Mouse (Mus musculus): ENCODE measurements around the gene Tcp11l1. TPM values are rescaled to one million over a fixed set of nuclear protein-coding genes. Genes with fewer than 3 reads are reported as not detected.

Gene Tcp11l1
- 10 to 100 TPM; 35.6 to 37.9 TPM for total RNA-seq (2021)
- long read RNA-seq, experiment 1, full-length matches to known transcripts, result 1 of 9 reads
- long read RNA-seq, experiment 1, partial matches to known transcripts, result 0 of 9 reads
- long read RNA-seq, experiment 1, other reads (novel, unspliced or antisense), result 8 of 9 reads
- long read RNA-seq, experiment 2, full-length matches to known transcripts, result 7 of 15 reads
- long read RNA-seq, experiment 2, partial matches to known transcripts, result 0 of 15 reads
- long read RNA-seq, experiment 2, other reads (novel, unspliced or antisense), result 8 of 15 reads

DNA sequence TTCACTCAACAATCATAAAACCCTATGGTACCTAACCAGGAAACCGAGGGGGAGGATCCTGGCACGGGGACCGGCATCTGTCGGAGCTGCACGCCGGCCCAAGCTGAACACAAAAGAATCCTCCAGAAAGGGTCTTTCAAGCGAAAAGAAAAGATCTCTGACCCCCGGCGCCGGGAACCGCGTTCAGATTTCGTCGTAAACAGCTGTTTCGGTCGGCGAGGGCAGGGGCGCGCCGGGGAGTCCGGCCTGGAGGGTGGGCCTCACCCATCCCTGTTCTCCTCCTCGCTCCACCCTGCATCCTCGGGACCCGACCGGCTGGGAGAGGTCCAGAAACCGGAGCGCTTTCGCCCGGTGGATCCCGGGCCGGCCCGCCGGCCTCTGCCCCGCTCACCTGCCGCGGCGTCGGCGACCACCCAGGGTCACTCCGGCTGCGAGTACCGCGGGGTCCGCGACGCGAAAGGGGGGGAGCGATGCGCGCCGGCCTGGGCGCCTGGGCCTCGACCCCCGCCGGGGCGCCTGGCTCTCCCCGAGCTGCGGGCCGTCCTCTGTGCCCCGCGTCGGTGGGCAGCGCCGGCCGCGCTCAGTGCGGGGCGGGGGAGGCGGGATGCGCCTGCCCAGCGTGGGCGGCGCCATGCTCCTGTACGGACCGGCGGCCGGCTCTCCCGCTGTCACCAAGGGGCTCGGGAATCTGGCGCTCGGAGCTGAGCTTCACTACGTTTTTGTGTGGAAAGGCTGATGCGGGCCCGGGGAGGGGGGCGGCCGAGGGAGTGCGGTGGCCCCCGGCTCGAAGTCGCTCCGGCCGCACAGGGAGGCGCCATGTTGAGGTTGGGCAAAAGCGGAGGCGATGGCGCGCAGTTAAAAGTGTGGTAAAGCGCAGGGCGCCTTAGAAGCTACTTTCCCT, at the start of gene Tcp11l1:
Tcp11l1 (minus strand) TSS at position 585 of the 901 bp plus-strand sequence.
- peak within 1 kb of the TSS; percentile 97 for H3K27ac ChIP-seq
- no peak for TF ChIP-seq CTCF (conservative IDR thresholded peaks at IDR 0.05)
- H3K4me3 ChIP-seq, result peak within 1 kb of the TSS; percentile 94
- DNase-seq (ENCODE audit: low spot score in 2 of 2), result peak in 1 of 2 experiments; percentile 54

DNA sequence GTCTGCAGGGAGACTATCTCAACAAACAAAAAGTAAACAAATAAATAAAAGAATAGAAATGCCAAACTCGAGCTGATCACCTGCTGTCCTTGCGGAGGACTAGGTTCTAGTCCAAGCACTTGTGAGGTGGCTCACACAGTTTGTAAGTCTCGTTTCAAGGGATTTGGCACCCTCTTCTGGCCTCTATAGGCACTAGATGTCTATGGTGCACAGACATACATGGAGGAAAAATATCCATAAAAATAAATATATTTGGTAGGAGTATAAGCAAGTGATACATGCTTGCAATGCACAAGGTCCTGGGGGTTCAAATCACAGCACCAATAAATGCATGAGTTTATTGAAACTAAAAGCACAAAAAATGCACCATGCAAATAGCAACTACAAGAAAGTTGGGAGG, 38.6 kb upstream of the Tcp11l1 start:
- DNase-seq (ENCODE audit: low spot score in 2 of 2), result no peak
- Histone ChIP-seq H3K4me3 (no peak overlapping the region), H3K27ac (no peak overlapping the region)
- TF ChIP-seq CTCF (conservative IDR thresholded peaks at IDR 0.05), result peak; percentile 70

DNA sequence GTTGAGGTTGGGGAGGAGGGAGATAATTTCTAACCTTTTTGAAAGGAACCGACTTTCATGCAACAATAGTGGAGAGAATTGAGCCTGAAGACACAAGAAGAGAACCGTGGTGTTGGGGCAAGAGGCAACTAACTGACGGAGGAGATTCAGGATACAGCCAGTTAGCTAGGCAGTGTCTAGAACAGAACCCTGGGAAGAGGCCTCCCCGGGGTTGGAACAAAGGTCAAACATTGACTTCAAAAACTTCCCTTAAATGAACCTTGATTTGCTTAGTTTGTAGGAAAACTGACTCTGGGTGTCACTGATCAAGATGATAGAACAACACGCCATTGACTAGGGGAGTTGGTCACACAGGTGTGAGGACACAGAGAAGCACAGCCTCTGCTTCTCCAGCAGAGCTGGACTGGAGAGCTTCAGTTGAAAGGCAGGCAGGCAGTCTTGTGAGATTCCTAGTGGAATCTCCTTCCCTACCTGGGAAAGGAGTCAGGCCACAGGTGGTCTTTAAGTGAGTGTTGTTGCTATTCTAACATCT, 36.7 kb upstream of the Tcp11l1 start:
- H3K27ac ChIP-seq, result no peak overlapping the region
- H3K4me3 ChIP-seq, result no peak overlapping the region
- DNase-seq (ENCODE audit: low spot score in 2 of 2), result no peak
- no peak for TF ChIP-seq CTCF (conservative IDR thresholded peaks at IDR 0.05)

DNA sequence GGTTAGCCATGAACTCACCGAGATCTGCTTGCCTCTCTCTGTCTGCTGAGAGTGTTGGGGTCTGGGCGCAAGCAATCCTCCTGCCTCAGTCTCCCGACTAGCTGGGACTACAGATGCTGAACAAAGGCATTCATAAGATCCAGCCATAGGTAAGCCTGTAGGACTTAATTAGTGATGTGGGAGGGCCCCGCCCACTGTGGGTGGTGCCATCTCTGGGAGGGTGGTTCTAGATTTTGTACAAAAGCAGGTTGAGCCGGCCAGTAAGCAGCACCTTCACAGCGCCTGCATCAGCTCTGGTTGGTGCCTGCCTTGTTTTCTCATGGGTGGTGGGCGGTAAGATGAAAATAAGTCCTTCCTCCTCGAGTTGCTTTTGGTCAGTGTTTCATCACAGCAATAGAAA, 34.3 kb upstream of the Tcp11l1 start:
- no peak for DNase-seq (ENCODE audit: low spot score in 2 of 2)
- Histone ChIP-seq H3K27ac (no peak overlapping the region), H3K4me3 (no peak overlapping the region)
- no peak for TF ChIP-seq CTCF (conservative IDR thresholded peaks at IDR 0.05)

DNA sequence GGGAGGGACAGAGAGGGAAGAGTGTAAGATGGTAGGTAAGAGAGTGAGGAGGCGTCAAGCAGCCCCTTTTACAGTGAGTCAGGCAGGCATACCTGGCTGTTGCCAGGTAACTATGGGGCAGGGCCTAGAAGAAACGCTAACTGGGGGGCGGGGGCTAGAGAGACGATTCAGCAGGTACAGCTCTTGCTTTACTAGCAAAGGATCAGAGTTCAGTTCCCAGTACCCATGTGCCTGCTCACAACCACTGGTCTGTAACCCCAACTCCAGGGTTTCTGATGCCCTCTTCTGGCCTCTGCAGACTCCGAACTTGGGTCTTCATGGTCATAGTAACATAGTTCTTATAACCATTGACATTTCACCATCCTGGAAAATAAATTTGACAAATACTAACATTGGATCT, 32.0 kb upstream of the Tcp11l1 start:
- DNase-seq (ENCODE audit: low spot score in 2 of 2), result no peak
- Histone ChIP-seq H3K27ac (no peak overlapping the region), H3K4me3 (no peak overlapping the region)
- peak; percentile 19; the same call in 1 of the 2 replicates for TF ChIP-seq CTCF (conservative IDR thresholded peaks at IDR 0.05)

DNA sequence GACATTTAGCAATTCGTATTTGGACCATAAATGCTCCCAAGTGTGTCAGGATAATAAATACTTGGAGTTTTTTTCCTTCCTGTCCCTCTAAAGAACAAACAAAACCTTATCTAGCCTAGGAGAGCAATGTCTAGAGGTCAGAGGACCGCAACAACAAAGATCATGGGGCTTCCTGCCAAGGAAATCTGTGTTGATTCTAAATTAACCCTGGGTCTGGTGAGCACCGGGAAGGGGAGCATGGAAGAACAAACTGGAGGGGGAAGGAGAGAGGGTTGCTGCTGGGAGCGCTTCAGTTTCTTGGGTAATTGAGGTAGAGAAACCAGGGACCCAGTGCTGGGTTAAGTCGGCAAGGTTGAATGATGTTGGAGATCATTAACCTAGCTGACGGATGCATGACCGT, 31.2 kb upstream of the Tcp11l1 start:
- no peak for TF ChIP-seq CTCF (conservative IDR thresholded peaks at IDR 0.05)
- H3K27ac ChIP-seq, result no peak overlapping the region
- DNase-seq (ENCODE audit: low spot score in 2 of 2), result no peak
- peak overlapping the region; percentile 61 for H3K4me3 ChIP-seq

DNA sequence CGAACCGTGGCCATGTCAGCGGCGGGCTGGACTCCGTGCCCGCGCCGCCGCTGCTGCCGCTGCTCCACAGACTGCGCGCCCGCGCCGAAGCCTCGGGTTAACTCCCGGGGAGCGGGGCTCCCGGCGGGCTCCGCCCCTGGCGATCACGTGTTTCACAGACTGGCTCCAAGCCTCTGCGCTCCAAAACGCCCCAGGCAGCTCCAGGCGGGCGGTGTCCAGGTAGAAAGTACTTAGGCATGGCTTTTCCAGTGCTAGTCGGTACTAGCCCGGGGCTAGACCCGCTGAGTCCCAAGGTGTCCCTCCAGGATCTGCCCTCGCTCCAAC, 30.7 kb upstream of the Tcp11l1 start, which contains the start of gene Depdc7:
Depdc7 (minus strand) TSS at position 138 of the 324 bp plus-strand sequence.
- no peak for TF ChIP-seq CTCF (conservative IDR thresholded peaks at IDR 0.05)

DNA sequence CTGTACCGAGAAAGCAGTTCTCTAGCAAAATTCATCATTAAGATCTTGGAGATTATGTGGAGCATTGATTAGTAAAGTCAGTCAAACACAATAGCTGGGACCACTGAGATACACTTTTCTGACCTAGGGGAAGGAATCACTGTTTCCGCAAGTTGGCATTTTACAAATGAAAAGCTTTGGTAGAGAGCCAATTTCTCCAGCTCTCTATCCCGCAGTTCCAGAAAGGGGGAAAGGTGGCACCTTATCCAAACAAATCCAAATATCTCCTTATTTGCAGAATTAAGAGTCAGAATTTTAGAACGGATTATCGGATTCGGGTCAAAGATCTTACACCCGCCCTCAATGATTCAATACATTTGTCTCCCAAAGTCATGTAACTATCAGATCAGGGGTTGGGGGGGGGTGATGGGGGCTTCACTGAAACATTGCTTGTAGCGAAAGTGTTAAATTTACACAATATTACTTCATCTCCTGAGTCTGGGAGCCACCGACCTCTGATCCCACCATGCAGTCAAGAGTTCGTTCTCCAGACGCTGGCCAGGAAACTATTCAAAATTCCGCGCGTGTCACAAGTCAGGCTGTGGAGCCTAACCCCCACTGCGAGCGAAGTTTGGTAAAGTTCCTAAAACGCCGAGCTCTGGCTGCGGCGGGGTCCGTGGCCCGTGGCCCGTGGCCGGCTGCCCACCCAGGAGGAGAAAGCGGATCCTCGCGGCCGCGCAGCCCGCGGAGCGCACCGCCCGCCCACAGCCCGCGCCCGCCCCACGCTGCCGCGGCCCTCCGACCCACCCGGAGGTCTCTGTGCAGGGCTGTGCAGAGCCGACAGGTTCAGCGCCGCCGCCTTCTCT, 30.1 kb upstream of the Tcp11l1 start:
- H3K27ac ChIP-seq, result peak overlapping the region; percentile 52; the same call in 1 of the 2 replicates
- DNase-seq (ENCODE audit: low spot score in 2 of 2), result no peak
- no peak for TF ChIP-seq CTCF (conservative IDR thresholded peaks at IDR 0.05)
- H3K4me3 ChIP-seq, result peak overlapping the region; percentile 61

More for the DNA sequence above, 30.7 kb upstream of the Tcp11l1 start, which contains the start of gene Depdc7:
- DNase-seq (ENCODE audit: low spot score in 2 of 2), result peak; percentile 80 to 82
- peak within 1 kb of the TSS; percentile 52; the same call in 1 of the 2 replicates for H3K27ac ChIP-seq
- H3K4me3 ChIP-seq, result peak within 1 kb of the TSS; percentile 61

DNA sequence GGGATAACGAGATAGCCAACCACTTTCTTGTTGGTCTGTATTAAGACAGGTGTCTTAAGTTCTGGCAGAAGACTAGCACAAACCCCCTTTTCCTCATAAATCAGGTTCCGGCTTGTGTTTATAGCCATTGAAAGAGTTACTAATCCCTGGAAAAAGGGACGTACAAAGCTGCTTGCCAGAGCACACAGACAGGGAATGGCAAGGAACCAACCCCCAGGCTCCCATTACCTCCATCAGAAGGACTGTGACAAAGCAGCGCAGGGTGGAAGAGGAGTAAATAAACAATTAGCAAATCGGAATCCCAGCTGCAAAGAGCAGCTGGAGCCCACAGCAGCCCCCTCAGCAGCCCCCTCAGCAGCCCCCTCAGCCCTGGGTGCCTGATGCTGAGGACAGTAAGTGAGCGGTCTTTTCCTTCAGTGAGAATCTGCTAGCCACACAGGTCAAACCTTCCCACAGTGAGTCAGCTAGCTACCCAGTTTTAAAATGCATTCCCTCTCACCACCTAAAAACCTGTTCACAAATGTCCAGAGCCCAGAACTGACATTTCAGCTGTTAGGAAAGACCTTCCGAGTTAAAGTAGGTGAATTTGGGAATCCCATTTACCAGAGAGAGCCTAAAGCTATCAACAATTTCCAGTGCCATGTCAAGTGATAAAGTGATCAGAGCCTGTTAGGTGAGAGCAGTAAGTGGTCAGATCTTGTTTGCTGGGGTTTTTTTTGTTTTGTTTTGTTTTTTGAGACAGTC, 29.2 kb upstream of the Tcp11l1 start:
- Histone ChIP-seq H3K27ac (no peak overlapping the region), H3K4me3 (no peak overlapping the region)
- no peak for TF ChIP-seq CTCF (conservative IDR thresholded peaks at IDR 0.05)
- no peak for DNase-seq (ENCODE audit: low spot score in 2 of 2)

DNA sequence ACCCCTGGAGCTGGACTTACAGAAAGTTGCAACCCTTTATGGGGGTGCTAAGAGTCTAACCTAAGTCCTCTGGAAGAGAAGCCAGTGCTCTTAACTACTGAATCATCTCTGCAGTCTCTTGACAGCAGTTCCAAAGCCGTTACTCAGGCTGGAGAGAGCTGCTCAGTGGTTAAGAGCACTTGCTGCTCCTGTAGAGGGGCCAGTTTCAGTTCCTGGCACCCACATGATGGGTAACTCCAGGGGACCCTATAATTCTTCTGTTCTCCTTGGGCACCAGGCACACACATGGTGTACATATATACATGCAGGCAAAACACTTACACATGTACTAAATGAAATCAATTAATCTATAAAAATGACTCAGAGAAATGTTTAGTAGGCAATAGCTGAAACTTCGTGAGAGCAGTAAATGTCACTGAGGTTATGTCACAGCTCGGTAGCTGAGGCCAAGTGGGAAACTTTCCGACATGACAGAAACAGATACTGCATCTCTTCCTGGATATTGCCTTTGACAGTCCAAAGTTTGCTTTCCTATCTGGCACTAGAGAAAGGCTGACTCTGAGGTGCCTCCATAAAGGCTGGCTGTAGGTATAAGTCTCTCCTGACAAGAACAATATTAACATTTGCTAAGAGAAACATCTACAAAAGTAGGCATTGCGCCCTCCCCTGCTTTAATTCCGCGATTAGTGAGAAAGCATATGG, 28.4 kb upstream of the Tcp11l1 start:
- H3K4me3 ChIP-seq, result no peak overlapping the region
- H3K27ac ChIP-seq, result no peak overlapping the region
- DNase-seq (ENCODE audit: low spot score in 2 of 2), result no peak
- TF ChIP-seq CTCF (conservative IDR thresholded peaks at IDR 0.05), result no peak

DNA sequence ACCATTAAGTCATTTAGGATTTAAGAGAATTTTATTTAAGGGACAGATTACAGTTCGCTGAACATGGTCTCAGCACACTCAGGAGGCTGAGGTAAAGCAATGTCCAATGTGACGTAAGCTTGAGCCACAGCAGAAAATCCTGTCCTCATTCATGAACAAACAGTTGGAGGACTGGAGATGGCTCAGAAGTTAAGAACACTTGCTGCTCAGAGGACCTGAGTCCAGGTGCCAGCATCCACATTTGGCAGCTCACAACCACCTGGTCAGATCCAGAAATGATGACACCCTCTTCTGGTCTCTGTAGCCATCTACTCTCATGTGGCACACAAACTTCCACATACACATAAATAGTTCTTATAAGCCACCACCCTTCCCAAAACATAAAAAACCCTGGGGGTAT, 27.7 kb upstream of the Tcp11l1 start:
- Histone ChIP-seq H3K27ac (no peak overlapping the region), H3K4me3 (no peak overlapping the region)
- no peak for TF ChIP-seq CTCF (conservative IDR thresholded peaks at IDR 0.05)
- DNase-seq (ENCODE audit: low spot score in 2 of 2), result no peak
